Mouse (Mus musculus): ENCODE results near the gene Vps33a.

Vps33a gene

DNA sequence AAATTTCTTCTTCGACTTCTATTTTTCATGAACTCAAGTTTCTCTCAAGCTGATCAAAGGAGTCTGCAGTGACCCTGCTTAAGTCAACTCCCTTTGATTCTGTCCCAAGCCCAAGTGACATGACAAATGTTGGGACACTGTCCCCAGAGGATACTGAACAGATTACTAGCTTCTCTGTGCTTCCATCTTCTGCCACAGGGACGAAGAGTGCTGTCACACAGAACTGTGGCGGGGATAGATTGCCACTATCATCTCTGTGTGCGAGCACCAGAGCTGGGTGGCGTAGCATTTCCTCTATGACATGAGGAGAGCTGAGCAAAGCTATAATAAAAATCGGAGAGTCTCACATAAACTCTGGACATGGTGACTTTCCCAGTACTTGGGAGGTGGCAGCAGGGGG is 29.3 kb upstream of the Vps33a start:
- Histone ChIP-seq H3K4me1 (replicated peaks; ENCODE audit: low read depth, low read length) (peaks cover 12% of the 10 kb centered on the region), H3K36me3 (ENCODE audit: insufficient read depth, low read length) (no peaks in the 10 kb centered on the region), H3K9me3 (ENCODE audit: low read length) (no peaks in the 10 kb centered on the region), H3K4me3 (replicated peaks; ENCODE audit: low read length) (no peak overlapping the region), H3K27me3 (ENCODE audit: insufficient read depth, low read length) (0 out of 2 replicates have a peak, but pooled peaks cover 2% of the 10 kb centered on the region)
- no peak for TF ChIP-seq POU5F1 (IDR thresholded peaks at IDR 0.05; ENCODE audit: borderline replicate concordance, low read length)
- TF ChIP-seq CTCF (conservative IDR thresholded peaks at IDR 0.05; ENCODE audit: low read length) = no peak
- no peak for TF ChIP-seq NANOG (IDR thresholded peaks at IDR 0.05; ENCODE audit: borderline replicate concordance, low read length)

DNA sequence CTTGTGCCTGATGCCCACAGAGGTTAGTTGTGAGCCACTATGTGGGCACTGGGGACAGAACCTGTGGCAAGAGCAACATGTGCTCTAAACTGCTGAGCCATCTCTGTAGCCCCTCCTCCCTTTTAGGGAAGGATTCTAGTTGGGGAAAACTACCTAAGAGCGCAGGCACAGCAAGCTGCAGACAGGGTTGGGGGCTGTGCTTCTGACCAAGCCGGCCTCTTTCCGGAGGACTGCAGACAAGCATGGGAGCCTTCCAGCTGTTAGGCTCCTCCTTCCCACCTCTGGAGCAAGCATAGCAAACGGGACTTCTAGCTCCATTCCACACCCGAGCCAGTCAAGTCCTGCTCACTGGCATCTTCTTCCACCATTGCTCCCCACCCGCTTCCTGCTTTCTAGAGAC is 26.5 kb upstream of the Vps33a start:
- Histone ChIP-seq H3K4me1 (replicated peaks; ENCODE audit: low read depth, low read length) (peaks cover 11% of the 10 kb centered on the region), H3K4me3 (replicated peaks; ENCODE audit: low read length) (peak overlapping the region; percentile 46), H3K27me3 (ENCODE audit: insufficient read depth, low read length) (0 out of 2 replicates have a peak, but pooled peaks cover 2% of the 10 kb centered on the region), H3K36me3 (ENCODE audit: insufficient read depth, low read length) (no peaks in the 10 kb centered on the region), H3K9me3 (ENCODE audit: low read length) (no peaks in the 10 kb centered on the region)
- TF ChIP-seq NANOG (IDR thresholded peaks at IDR 0.05; ENCODE audit: borderline replicate concordance, low read length) (no peak), POU5F1 (IDR thresholded peaks at IDR 0.05; ENCODE audit: borderline replicate concordance, low read length) (no peak), CTCF (conservative IDR thresholded peaks at IDR 0.05; ENCODE audit: low read length) (no peak)

GRCm38 (mm10) chr5:123593622-123594280 is 20.9 kb upstream of the Vps33a start:
- H3K36me3 ChIP-seq (ENCODE audit: insufficient read depth, low read length) = no peaks in the 10 kb centered on the region
- peaks cover 6% of the 10 kb centered on the region; the same call in 1 of the 2 replicates for H3K4me1 ChIP-seq (replicated peaks; ENCODE audit: low read depth, low read length)
- no peak for TF ChIP-seq NANOG (IDR thresholded peaks at IDR 0.05; ENCODE audit: borderline replicate concordance, low read length)
- TF ChIP-seq CTCF (conservative IDR thresholded peaks at IDR 0.05; ENCODE audit: low read length) = no peak
- TF ChIP-seq POU5F1 (IDR thresholded peaks at IDR 0.05; ENCODE audit: borderline replicate concordance, low read length) = no peak
- no peaks in the 10 kb centered on the region for H3K27me3 ChIP-seq (ENCODE audit: insufficient read depth, low read length)
- H3K9me3 ChIP-seq (ENCODE audit: low read length) = no peaks in the 10 kb centered on the region
- H3K4me3 ChIP-seq (replicated peaks; ENCODE audit: low read length) = no peak overlapping the region

- TF ChIP-seq NANOG (IDR thresholded peaks at IDR 0.05; ENCODE audit: borderline replicate concordance, low read length) (no peak), POU5F1 (IDR thresholded peaks at IDR 0.05; ENCODE audit: borderline replicate concordance, low read length) (no peak), CTCF (conservative IDR thresholded peaks at IDR 0.05; ENCODE audit: low read length) (no peak)
- Histone ChIP-seq H3K4me3 (replicated peaks; ENCODE audit: low read length) (no peak overlapping the region), H3K36me3 (ENCODE audit: insufficient read depth, low read length) (no peaks in the 10 kb centered on the region), H3K4me1 (replicated peaks; ENCODE audit: low read depth, low read length) (peaks cover 30% of the 10 kb centered on the region), H3K27me3 (ENCODE audit: insufficient read depth, low read length) (peaks cover 9% of the 10 kb centered on the region), H3K9me3 (ENCODE audit: low read length) (no peaks in the 10 kb centered on the region)
Measured at GRCm38 (mm10) chr5:123580043-123580442, 7.2 kb upstream of the Vps33a start.

DNA sequence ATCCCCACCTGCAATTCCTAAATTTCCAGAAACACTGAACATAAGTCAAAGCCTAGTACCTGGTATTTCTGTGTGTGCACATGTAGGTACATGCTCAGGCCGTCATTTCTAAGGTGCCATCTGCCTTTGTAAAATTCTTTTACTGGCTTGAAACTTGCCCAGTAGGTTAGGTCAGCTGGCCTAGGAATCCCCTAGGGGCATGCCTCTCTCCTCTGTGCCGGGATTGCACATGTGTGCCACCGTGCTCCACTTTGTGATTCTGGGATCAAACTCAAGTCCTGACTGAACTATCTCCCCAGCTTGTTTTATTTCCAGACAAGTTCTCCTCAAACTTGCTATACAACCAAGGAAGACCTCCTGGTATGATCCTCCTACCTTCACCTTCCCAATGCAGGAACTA is 3.9 kb upstream of the Vps33a start:
- TF ChIP-seq CTCF (conservative IDR thresholded peaks at IDR 0.05; ENCODE audit: low read length) (no peak), NANOG (IDR thresholded peaks at IDR 0.05; ENCODE audit: borderline replicate concordance, low read length) (no peak), POU5F1 (IDR thresholded peaks at IDR 0.05; ENCODE audit: borderline replicate concordance, low read length) (no peak)
- no peaks in the 10 kb centered on the region for H3K9me3 ChIP-seq (ENCODE audit: low read length)

DNA sequence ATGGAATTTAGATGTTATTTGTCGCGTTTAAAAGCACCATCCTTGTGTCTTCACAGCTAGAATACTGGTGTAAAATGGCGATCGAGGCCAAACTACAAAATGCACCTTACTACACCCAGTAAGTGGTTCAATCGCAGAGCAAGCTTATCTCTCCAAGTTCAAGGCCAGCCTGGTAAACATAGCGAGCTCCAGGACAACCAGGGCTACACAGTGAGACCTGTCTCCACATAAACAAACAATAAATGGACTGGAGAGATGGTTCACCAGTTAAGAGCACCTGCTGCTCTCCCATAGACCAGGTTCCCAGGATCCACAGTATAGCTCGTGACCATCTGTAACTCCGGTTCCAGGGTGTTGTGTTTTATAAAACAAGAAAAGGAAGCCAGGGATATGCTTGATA is 524 bp upstream of the Vps33a start:
- no peak for TF ChIP-seq NANOG (IDR thresholded peaks at IDR 0.05; ENCODE audit: borderline replicate concordance, low read length)
- no peak for TF ChIP-seq CTCF (conservative IDR thresholded peaks at IDR 0.05; ENCODE audit: low read length)
- TF ChIP-seq POU5F1 (IDR thresholded peaks at IDR 0.05; ENCODE audit: borderline replicate concordance, low read length) = no peak
- Histone ChIP-seq H3K36me3 (ENCODE audit: insufficient read depth, low read length) (peaks cover 25% of the 10 kb centered on the region), H3K4me1 (replicated peaks; ENCODE audit: low read depth, low read length) (peaks cover 15% of the 10 kb centered on the region), H3K27me3 (ENCODE audit: insufficient read depth, low read length) (no peaks in the 10 kb centered on the region; the same call in 1 of the 2 replicates), H3K4me3 (replicated peaks; ENCODE audit: low read length) (peak overlapping the region; percentile 98; the same call in 1 of the 2 replicates), H3K9me3 (ENCODE audit: low read length) (no peaks in the 10 kb centered on the region)

More for the DNA sequence above, 3.9 kb upstream of the Vps33a start:
- Histone ChIP-seq H3K27me3 (ENCODE audit: insufficient read depth, low read length) (no peaks in the 10 kb centered on the region; the same call in 1 of the 2 replicates), H3K4me1 (replicated peaks; ENCODE audit: low read depth, low read length) (peaks cover 22% of the 10 kb centered on the region), H3K36me3 (ENCODE audit: insufficient read depth, low read length) (no peaks in the 10 kb centered on the region), H3K4me3 (replicated peaks; ENCODE audit: low read length) (no peak overlapping the region)

DNA sequence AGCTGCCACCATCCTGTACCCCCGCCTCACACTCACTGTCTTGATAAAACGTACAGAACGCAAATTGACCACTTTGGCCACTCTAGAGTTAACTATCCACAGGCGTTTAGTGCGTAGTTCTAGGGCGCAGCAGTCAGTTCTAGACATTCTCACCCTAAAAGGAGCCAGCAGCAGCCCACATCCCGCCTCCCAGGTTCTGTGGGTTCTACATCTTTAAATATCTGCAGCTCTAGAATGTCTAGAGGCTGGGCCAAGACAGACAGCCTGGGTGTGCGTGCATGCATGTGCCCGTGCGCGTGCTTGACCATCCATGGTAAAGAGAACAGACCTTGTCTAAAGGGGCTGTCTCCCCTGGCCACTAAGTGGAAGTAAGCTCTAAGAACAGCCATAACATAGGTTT is 11.7 kb downstream of the Vps33a start:
- no peak overlapping the region for H3K4me3 ChIP-seq (replicated peaks; ENCODE audit: low read length)
- TF ChIP-seq NANOG (IDR thresholded peaks at IDR 0.05; ENCODE audit: borderline replicate concordance, low read length) (no peak), CTCF (conservative IDR thresholded peaks at IDR 0.05; ENCODE audit: low read length) (no peak), POU5F1 (IDR thresholded peaks at IDR 0.05; ENCODE audit: borderline replicate concordance, low read length) (no peak)

GRCm38 (mm10) chr5:123559588-123559987 is 13.2 kb downstream of the Vps33a start:
- no peaks in the 10 kb centered on the region for H3K9me3 ChIP-seq (ENCODE audit: low read length)

More for the DNA sequence above, 11.7 kb downstream of the Vps33a start:
- H3K9me3 ChIP-seq (ENCODE audit: low read length) = no peaks in the 10 kb centered on the region
- peaks cover 12% of the 10 kb centered on the region for H3K4me1 ChIP-seq (replicated peaks; ENCODE audit: low read depth, low read length)
- no peaks in the 10 kb centered on the region for H3K27me3 ChIP-seq (ENCODE audit: insufficient read depth, low read length)
- peaks cover 85% of the 10 kb centered on the region for H3K36me3 ChIP-seq (ENCODE audit: insufficient read depth, low read length)

More at GRCm38 (mm10) chr5:123559588-123559987, 13.2 kb downstream of the Vps33a start:
- peaks cover 12% of the 10 kb centered on the region for H3K4me1 ChIP-seq (replicated peaks; ENCODE audit: low read depth, low read length)
- no peak overlapping the region for H3K4me3 ChIP-seq (replicated peaks; ENCODE audit: low read length)
- no peaks in the 10 kb centered on the region for H3K27me3 ChIP-seq (ENCODE audit: insufficient read depth, low read length)
- H3K36me3 ChIP-seq (ENCODE audit: insufficient read depth, low read length) = peaks cover 79% of the 10 kb centered on the region
- TF ChIP-seq CTCF (conservative IDR thresholded peaks at IDR 0.05; ENCODE audit: low read length) = no peak
- TF ChIP-seq NANOG (IDR thresholded peaks at IDR 0.05; ENCODE audit: borderline replicate concordance, low read length) = no peak
- no peak for TF ChIP-seq POU5F1 (IDR thresholded peaks at IDR 0.05; ENCODE audit: borderline replicate concordance, low read length)
